Mouse (Mus musculus) thymus, postnatal 36 days (tissue): Measurements from ENCODE around the gene Ipo9.

Experiments
- DNase-seq, 2 experiments: peaks; one replicate each; pipeline ENCODE4 v3.0.0; 2022; ENCODE audit warnings: mixed read lengths in 2 of 2

The Ipo9 gene

DNA sequence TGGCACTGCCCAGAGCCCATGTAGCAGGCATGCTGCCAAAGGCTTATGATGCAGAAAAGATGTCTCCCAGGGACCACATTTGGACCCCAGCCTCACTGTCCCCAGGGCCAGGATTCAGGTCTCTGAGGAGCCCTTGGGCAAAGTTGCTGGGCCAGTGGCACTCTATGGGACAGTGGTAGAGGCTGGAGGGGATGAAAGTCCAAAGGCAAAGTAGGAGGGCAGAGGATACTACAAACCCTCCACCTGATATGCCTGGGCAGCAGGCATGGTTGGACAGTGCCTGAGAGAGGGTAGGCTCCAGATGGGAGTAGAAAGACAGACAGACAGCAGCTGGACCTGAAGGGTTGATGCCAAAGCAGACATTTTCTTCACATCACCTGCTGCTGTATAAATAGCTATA is 63.9 kb downstream of the Ipo9 start:
- DNase-seq: no peak

DNA sequence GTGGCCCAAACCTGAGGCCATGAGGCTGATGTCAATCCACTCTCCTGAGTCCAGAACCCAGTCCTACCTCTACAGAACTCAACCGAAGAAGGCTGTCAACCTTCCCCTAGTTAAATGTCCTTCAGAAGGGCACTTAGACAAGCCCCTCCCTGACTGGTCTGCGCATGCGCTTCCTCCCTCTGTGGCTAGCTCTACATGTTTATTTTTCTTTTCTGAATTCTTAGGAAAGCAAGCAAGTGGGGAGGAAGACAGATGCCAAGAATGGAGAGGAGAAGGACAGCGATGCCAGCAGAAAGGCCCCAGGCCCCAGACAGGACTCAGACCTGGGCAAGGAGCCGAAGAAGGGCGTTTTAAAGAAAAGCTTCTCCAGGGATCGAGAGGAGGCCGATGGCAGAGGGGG is 66.9 kb downstream of the Ipo9 start:
- DNase-seq: no peak

GRCm38 (mm10) chr1:135362115-135362514 is 68.2 kb downstream of the Ipo9 start:
- DNase-seq: no peak

DNA sequence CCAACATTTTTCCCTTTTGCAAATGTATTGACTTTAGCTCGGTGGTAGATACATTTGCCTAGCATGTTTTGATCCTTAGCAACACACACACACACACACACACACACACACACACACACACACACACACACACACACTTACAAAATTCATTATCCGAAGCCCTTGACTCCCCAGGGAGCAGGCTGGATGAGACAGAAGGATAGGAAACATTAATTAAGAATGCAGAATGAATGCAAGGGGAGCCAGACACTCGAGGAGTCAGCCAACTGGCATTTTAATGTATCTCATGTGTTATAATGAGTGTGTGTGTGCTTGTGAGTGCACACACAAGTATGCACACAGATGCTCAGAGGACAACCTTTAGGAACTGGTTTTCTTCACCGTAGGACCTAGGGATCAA is 68.8 kb downstream of the Ipo9 start:
- DNase-seq: no peak

- DNase-seq: no peak
Measured at GRCm38 (mm10) chr1:135359071-135359470, 71.2 kb downstream of the Ipo9 start.

GRCm38 (mm10) chr1:135351953-135352352 is 78.3 kb downstream of the Ipo9 start:
- no peak for DNase-seq

DNA sequence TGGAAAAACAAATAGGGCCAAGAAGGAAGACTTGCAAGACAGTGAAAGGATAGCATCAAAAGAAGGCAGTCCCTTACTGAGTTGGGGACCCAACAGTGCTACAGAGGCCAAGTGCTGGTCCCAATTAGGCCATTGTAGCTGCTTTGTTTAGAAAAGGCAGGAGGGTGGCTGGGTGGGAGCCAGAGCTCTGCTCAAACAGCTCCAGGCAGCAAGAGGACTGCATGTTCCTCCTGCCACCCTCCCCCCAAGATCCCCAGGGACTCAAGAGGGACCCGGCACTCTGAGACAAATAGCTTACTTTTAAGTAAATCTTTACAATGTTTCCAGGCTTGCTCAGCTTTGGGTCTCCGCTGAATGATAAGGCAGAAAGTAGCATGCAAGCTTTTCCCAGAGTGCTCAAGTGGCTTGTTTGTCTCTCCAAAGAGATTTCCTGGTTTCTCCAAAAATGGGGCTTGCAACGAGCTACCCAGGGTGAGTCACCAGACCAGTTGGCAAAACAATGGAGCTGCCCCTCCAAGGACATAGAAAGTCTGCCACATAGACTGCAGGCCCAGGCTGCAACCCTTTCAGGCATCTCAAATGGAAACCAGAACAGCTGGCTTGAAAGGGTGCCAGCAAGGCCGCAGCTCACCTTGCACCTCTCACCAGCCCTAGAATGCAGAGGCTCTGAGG is 82.7 kb downstream of the Ipo9 start:
- DNase-seq: no peak

GRCm38 (mm10) chr1:135346891-135347290 is 83.4 kb downstream of the Ipo9 start:
- no peak for DNase-seq

- no peak for DNase-seq
Measured at GRCm38 (mm10) chr1:135344026-135344425, 86.3 kb downstream of the Ipo9 start.

DNA sequence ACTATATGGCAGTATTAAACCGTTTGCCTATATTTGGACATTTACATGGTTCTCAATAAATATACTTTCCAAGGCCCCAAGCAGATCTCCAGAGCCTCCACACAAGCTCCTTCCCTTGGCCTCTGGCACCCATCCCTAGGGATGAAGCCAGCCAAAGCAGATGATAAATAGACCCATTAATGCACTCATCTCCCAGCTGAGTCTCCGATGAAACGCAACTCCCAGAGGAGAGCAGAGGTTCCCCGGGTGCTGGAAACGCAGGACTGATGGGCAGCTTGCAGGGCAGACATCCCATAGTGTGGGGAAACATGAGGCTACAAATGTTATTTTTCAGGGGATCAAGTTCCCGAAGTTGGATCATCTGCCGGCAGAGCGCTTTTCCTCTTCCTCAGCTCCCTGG is 88.4 kb downstream of the Ipo9 start:
- no peak for DNase-seq
